Mouse (Mus musculus): ENCODE data around the gene Dph6. TPM values are rescaled to one million over a fixed set of nuclear protein-coding genes. Genes with fewer than 3 reads are reported as not detected.
"Not testable (repeated sequence)": the region's sequence is repeated elsewhere in the genome, so short reads cannot be mapped to it uniquely, and the experiment has no call there.

The Dph6 gene
- polyA plus RNA-seq, 1 experiment: 13.0 TPM

DNA sequence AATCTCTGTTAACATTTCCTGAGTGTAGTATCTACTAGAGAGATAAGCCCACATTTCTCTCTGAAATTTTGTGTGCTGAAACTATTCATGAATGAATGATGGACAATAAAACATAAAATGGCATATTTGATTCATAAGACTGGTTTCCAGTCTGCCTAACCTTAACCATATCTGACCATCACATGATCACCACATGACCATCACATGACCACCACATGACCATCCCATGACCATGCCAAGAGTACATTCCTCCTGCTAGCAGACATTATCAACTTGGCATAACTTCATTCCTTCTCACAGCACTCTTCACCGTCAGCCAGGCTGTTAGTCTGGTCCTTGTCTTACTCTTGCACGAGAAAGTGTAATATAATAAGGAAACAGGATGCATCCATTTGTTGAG lies 10.9 kb downstream of the Dph6 start:
- Histone ChIP-seq H3K4me1 (ENCODE audit: control insufficient read depth, insufficient read depth, low read length) (no peaks in the 10 kb centered on the region), H3K4me3 (replicated peaks; ENCODE audit: extremely low read depth, low read depth, low read length) (no peak overlapping the region)
- 88% methylated on average over 2 of the region's 2 CpGs for WGBS
- no peak for DNase-seq
- no peak for TF ChIP-seq CTCF (IDR thresholded peaks at IDR 0.05; ENCODE audit: insufficient read depth, low read length)
- no peak for TF ChIP-seq POLR2A (IDR thresholded peaks at IDR 0.05; ENCODE audit: borderline replicate concordance, extremely low read depth, low read depth, low read length)

DNA sequence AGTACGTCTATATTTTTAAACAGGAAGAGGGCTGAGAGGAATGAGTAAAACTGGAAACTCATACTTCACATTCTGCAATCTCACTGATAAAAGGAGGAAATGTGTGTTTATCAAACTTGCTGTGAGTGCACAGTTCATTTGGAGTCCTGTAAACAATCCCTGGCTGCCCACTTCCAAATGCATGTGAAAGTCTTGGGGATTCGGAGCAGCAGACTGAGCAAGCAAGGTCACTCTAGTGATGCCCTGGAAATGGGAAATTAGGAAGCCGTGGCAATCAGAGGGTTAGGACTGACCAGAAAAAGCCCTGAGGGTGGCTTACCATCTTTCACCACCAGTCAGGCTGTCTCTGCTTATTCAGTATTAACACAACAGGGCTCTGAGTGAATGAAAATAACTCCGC lies 30.1 kb downstream of the Dph6 start:
- peak; percentile 15 for DNase-seq
- Histone ChIP-seq H3K4me1 (ENCODE audit: control insufficient read depth, insufficient read depth, low read length) (no peaks in the 10 kb centered on the region; the same call in 1 of the 2 replicates), H3K4me3 (replicated peaks; ENCODE audit: extremely low read depth, low read depth, low read length) (no peak overlapping the region)
- 39% methylated on average over 4 of the region's 4 CpGs for WGBS
- no peak for TF ChIP-seq POLR2A (IDR thresholded peaks at IDR 0.05; ENCODE audit: borderline replicate concordance, extremely low read depth, low read depth, low read length)
- TF ChIP-seq CTCF (IDR thresholded peaks at IDR 0.05; ENCODE audit: insufficient read depth, low read length): no peak

DNA sequence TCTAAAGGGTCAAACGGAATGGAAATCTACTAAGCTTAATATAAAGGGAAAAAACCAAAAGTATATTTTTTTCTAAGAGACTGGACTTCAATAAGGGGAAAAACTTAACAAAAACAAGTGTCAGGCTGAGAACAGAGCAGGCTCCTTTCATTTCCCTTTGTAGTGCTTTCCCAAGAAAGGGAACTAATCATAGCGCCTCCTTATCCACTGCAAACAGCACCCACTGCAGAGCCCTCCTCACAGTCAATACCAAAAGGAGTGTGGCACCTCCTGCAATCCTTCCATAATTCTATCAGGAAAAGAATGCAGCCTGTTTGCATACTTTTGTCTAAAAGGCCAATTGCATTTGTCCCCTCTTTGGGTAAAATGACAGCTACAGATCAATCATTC lies 32.2 kb downstream of the Dph6 start:
- Histone ChIP-seq H3K4me1 (ENCODE audit: control insufficient read depth, insufficient read depth, low read length) (no peaks in the 10 kb centered on the region; the same call in 1 of the 2 replicates), H3K4me3 (replicated peaks; ENCODE audit: extremely low read depth, low read depth, low read length) (no peak overlapping the region)
- TF ChIP-seq POLR2A (IDR thresholded peaks at IDR 0.05; ENCODE audit: borderline replicate concordance, extremely low read depth, low read depth, low read length): no peak
- TF ChIP-seq CTCF (IDR thresholded peaks at IDR 0.05; ENCODE audit: insufficient read depth, low read length): no peak
- no peak for DNase-seq
- 12% methylated on average over 2 of the region's 2 CpGs for WGBS

DNA sequence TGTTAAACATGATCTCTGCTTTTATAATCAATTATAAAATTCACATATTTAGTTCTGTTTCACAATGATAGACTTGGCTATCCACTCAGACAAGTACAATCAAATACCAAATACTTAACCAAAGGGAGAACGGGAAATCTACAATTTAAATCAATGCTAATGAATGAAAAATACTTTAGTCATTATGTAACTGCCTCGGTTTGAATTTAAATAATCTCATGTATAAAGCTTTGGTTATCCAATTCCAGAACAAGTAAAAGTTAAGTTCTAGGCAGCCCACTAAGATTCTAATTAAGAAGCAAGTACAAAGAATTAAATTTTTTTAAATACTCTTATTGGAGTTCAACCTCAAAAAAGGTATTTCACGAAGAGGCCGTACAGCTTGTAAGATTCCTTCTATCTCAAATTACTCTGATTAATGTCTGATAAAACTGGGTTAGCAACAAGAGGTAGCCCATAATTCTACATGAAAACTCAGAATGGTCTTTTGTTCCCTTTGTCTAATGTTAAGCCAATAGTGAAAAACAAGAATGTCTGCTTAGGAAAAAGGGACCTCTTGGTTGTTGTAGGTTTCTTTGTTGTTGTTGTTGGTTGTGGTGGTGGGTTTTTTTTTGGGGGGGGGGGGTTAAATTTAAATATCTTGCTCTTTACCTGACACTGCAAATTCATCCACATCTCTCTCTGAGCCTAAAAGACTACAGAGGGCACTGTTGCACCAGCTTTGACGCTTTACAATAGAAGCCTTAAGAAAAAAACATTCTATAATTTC lies 32.8 kb downstream of the Dph6 start:
- H3K4me3 ChIP-seq (replicated peaks; ENCODE audit: extremely low read depth, low read depth, low read length): no peak overlapping the region
- no peaks in the 10 kb centered on the region; the same call in 1 of the 2 replicates for H3K4me1 ChIP-seq (ENCODE audit: control insufficient read depth, insufficient read depth, low read length)
- no peak for TF ChIP-seq POLR2A (IDR thresholded peaks at IDR 0.05; ENCODE audit: borderline replicate concordance, extremely low read depth, low read depth, low read length)
- WGBS: 60% methylated on average over 5 of the region's 5 CpGs
- peak; percentile 14 for DNase-seq

DNA sequence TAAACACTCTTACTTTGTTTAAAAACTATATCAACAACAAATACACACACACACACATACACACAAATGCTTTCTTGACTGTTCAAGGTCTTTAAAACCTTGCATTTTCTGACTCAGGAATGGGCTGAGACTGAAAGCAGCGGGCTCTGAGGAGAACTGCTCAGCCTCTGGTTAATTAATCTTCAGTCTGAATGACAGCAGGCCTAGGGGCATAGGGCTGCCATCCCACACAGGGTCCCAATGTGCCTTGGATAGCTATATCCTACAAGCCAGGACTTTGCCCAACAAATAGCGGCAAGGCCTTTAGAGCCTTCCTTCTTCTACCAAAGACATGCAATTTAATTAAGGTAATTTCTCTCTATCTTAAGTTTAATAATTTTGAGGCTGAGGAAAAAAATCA lies 43.2 kb downstream of the Dph6 start:
- no peak for TF ChIP-seq POLR2A (IDR thresholded peaks at IDR 0.05; ENCODE audit: borderline replicate concordance, extremely low read depth, low read depth, low read length)
- WGBS: 95% methylated on average over 2 of the region's 2 CpGs
- H3K4me1 ChIP-seq (ENCODE audit: control insufficient read depth, insufficient read depth, low read length): no peaks in the 10 kb centered on the region

DNA sequence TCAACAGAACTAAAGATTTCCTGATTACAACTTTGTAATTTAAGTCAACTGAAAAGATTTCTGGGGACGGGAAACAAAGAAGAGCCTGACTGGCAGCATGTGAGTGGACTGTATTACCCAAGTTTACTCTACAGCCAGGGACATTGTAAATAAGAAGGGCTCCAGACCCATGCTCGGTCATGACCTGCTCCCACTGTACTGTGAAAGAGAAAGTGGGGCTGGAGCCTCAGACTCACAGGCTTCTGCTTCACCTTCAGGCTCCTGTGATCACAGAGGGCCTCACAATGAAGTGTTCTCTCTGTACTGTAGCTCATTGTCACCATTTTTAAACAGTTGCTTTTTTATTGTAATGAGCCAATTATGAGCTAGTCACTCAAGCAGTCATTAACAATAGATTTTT lies 44.7 kb downstream of the Dph6 start:
- Histone ChIP-seq H3K4me3 (replicated peaks; ENCODE audit: extremely low read depth, low read depth, low read length) (no peak overlapping the region), H3K4me1 (ENCODE audit: control insufficient read depth, insufficient read depth, low read length) (no peaks in the 10 kb centered on the region)
- 26% methylated on average over 2 of the region's 2 CpGs for WGBS
- TF ChIP-seq CTCF (IDR thresholded peaks at IDR 0.05; ENCODE audit: insufficient read depth, low read length) (no peak), POLR2A (IDR thresholded peaks at IDR 0.05; ENCODE audit: borderline replicate concordance, extremely low read depth, low read depth, low read length) (no peak)
- no peak for DNase-seq

More for the DNA sequence above, 43.2 kb downstream of the Dph6 start:
- H3K4me3 ChIP-seq (replicated peaks; ENCODE audit: extremely low read depth, low read depth, low read length): no peak overlapping the region
- no peak for DNase-seq

DNA sequence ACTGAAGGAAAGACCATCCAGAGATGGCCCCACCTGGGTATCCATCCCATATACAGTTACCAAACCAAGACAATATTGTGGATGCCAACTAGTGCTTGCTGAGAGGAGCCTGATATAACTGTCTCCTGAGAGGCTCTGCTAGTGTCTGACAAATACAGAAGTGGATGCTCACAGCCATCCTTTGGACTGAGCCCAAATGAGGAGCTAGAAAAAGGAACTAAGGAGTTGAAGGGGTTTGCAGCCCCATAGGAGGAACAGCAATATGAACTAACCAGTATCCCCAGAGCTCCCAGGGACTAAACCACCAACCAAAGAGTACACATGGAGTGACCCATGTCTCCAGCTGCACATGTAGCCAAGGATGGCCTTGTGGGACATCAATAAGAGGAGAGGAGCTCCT lies 49.6 kb downstream of the Dph6 start:
- not testable (repeated sequence) for H3K4me1 ChIP-seq (ENCODE audit: control insufficient read depth, insufficient read depth, low read length); H3K4me3 ChIP-seq (replicated peaks; ENCODE audit: extremely low read depth, low read depth, low read length); DNase-seq

DNA sequence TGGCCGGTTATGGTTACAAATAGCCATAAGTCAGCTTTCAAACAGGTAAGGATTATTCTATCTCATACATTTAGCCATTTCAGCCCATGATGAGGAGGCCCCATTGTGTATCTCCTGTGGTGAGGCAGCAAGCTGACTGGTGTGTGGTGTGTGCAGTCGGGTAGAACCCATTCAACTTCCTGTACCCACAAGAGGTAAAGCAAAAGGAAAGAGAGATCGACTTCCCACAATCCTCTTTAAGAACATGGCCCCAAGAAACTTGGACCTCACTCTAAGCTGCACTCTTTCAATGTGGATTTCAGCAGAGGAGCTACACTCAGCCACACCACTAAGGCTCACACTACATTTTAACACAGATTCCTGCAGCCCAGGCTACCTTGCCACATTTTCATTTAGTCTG lies 53.6 kb downstream of the Dph6 start:
- Histone ChIP-seq H3K4me3 (replicated peaks; ENCODE audit: extremely low read depth, low read depth, low read length) (no peak overlapping the region), H3K4me1 (ENCODE audit: control insufficient read depth, insufficient read depth, low read length) (no peaks in the 10 kb centered on the region)
- no peak for DNase-seq
- 83% methylated on average over 3 of the region's 3 CpGs for WGBS
- TF ChIP-seq CTCF (IDR thresholded peaks at IDR 0.05; ENCODE audit: insufficient read depth, low read length) (no peak), POLR2A (IDR thresholded peaks at IDR 0.05; ENCODE audit: borderline replicate concordance, extremely low read depth, low read depth, low read length) (no peak)

DNA sequence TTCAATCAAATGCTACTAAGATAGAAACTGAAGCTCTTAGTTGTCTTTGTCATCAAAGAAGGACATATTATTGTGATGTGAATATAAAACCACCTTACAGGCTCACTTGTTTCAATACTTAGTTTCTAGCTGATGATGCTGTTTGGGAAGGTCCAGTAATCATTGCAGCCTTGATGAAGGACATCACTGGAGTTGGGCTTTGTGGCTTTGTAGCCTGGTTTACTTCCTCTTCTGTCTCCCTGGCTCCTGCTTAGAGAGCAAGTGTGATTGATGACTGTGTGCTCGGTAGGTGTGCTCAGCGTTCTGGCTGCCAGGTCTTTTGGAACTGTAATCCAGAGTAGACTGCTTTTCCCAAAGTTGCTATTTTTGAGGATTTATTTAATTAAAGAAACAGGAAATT lies 55.0 kb downstream of the Dph6 start:
- no peak for DNase-seq
- Histone ChIP-seq H3K4me3 (replicated peaks; ENCODE audit: extremely low read depth, low read depth, low read length) (no peak overlapping the region), H3K4me1 (ENCODE audit: control insufficient read depth, insufficient read depth, low read length) (no peaks in the 10 kb centered on the region)
- 45% methylated on average over 2 of the region's 2 CpGs for WGBS
- TF ChIP-seq CTCF (IDR thresholded peaks at IDR 0.05; ENCODE audit: insufficient read depth, low read length) (no peak), POLR2A (IDR thresholded peaks at IDR 0.05; ENCODE audit: borderline replicate concordance, extremely low read depth, low read depth, low read length) (no peak)

DNA sequence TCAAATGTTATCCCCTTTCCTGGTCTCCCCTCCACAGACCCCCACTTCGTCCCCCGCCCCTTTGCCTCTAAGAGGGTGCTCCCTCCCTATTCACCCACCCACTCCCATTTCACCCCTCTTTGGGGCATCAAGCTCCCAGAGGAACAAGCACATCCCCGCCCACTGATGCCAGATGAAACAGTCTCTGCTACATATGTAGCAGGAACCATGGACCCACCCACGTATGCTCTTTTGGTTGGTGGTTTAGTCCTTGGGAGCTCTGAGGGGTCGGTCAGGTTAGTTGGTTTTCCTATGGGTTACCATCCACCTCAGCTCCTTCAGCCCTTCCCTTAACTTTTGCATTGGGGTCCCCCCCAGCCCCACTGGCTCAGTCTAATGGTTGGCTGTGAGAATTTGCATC lies 61.4 kb downstream of the Dph6 start:
- 95% methylated on average over 5 of the region's 5 CpGs for WGBS
- Histone ChIP-seq H3K4me3 (replicated peaks; ENCODE audit: extremely low read depth, low read depth, low read length) (no peak overlapping the region), H3K4me1 (ENCODE audit: control insufficient read depth, insufficient read depth, low read length) (no peaks in the 10 kb centered on the region)
- DNase-seq: no peak
- TF ChIP-seq POLR2A (IDR thresholded peaks at IDR 0.05; ENCODE audit: borderline replicate concordance, extremely low read depth, low read depth, low read length) (no peak), CTCF (IDR thresholded peaks at IDR 0.05; ENCODE audit: insufficient read depth, low read length) (no peak)

All from lung, adult 2 months (tissue).